Mouse (Mus musculus) erythroid progenitor cell, adult 5-6 weeks (primary cell): Measurements from ENCODE around the gene Iqcn. TPM values are rescaled to one million over a fixed set of nuclear protein-coding genes. Genes with fewer than 3 reads are reported as not detected.

Source experiments
- ATAC-seq: replicated peaks from 2 replicates; pipeline ENCODE4 v1.8.0; 2016; ENCODE audit warnings: moderate number of reproducible peaks, mild to moderate bottlenecking, moderate TSS enrichment, inconsistent platforms; ENCODE audit not compliant: poor library complexity, low FRiP score, severe bottlenecking
- total RNA-seq, 2 experiments: library from RNA; stranded (forward) in 1 of 2; stranded (reverse) in 1 of 2; fragments of 150-400 nt in 1 of 2; fragments of 186-747, 209-891 nt in 1 of 2; gene quantifications; 2 replicates each; pipeline versions ENCODE4 v1.2.3 to v1.2.4; 2015 to 2017; ENCODE audit warnings: low replicate concordance in 2 of 2

Iqcn gene
- total RNA-seq (2015; ENCODE audit: low replicate concordance), result not detected in 2 replicates
- not detected in 2 replicates for total RNA-seq (2017; ENCODE audit: low replicate concordance)

GRCm38 (mm10) chr8:70703287-70703686 lies at the start of gene Iqcn:
Gene Iqcn, plus strand, starts transcription at chr8:70703457.
- ATAC-seq, result no peak

- no peak for ATAC-seq
Observed at GRCm38 (mm10) chr8:70654121-70654520, 49.1 kb upstream of the Iqcn start.

DNA sequence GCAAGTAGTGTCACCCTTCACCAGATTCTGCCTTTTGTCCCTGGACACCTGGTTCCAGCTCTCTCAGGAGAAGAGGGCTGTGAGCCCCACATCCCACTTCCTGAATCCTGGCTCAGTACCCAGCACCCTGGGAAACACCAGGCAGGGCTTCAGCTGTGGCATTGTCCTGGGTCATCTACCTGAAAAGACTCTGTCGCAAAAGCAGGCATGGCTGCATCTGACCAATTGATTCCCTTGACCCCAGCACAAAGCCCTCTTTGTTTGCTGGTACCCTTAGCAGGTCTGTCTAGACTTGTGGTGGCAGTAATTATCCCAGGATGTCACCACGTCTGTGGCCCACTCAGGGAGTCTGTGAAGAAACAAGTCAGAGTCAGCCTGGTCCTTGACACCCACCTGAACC lies 47.8 kb upstream of the Iqcn start:
- ATAC-seq, result no peak

GRCm38 (mm10) chr8:70656193-70656790 lies 47.0 kb upstream of the Iqcn start:
- no peak for ATAC-seq

GRCm38 (mm10) chr8:70657214-70657613 lies 46.0 kb upstream of the Iqcn start:
- ATAC-seq, result no peak

- ATAC-seq, result no peak
Observed at GRCm38 (mm10) chr8:70657739-70658138, 45.5 kb upstream of the Iqcn start.

DNA sequence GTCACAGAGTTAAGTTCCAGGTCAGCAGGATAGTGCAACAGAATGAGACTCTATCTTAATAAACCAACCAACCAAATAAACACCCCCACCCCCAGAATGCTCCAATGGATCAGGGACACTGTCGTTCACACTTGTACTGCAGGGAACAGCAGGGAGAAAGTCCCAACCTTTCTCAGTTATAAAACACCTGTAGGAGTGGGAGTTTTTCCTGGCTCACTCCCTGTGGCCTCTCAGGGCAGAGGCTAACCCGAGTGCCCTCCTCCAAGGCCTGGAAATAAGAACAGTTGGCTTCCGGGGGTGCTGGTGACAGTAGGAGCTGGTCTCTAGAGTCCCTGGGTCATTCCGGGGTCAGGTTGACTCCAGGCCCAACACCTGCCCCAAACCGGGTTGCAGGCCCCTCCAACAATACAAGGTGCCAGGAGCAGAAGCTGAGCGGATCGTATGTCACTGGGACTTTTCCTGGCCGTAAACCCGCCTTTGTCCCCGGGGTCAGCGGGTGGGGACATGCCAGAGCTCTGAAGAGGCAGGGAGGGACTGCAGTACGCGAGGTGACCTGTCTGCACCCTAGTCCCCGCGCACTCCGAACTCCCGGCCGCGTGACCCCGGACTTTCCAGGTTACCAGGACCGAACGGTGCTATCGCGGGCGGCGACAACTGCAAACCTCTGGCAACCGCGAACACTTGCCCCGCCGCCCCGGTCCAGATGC lies 44.2 kb upstream of the Iqcn start:
- ATAC-seq, result peak; percentile 60

- ATAC-seq, result peak; percentile 71
Observed at GRCm38 (mm10) chr8:70659604-70660272, 43.5 kb upstream of the Iqcn start.

GRCm38 (mm10) chr8:70660273-70660725 lies 43.0 kb upstream of the Iqcn start, which contains the start of gene Pgpep1:
Gene Pgpep1, minus strand, starts transcription at chr8:70660388.
- no peak for ATAC-seq

DNA sequence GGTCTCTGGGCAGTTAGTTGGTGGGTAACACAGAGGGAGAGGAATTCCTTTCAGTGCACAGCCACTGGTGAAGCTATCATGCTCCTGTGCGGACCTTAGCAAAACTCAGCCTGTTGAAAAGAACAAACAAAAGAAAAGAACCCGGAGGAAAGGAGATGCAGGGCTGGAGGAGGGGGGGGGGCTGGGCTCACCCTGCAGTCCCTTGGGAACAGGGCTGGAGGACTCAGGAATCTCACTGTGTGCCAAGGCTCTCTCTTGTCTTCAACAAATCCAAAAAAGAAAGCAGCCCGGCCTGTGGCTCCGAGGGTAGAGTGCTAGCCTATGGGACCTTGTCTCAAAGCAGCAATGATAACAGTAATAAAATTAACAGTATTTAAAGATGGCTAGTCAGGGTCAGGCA lies 39.6 kb upstream of the Iqcn start:
- no peak for ATAC-seq

DNA sequence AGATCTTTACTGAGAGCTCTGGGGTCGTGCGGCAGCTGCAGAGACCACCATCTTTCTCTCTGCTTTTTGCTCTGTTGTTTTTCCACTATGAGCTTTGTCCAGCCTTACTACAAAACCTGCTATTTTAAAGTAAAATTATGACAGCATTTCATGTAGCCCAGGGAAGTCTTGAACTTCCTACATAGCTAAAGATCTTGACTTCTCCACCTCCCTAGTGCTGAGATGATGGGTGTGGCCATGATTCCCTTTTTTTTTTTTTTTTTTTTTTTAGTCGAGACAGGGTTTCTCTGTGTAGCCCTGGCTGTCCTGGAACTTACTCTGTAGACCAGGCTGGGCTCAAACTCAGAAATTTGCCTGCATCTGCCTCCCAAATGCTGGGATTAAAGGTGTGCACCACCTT lies 38.6 kb upstream of the Iqcn start:
- ATAC-seq, result no peak

DNA sequence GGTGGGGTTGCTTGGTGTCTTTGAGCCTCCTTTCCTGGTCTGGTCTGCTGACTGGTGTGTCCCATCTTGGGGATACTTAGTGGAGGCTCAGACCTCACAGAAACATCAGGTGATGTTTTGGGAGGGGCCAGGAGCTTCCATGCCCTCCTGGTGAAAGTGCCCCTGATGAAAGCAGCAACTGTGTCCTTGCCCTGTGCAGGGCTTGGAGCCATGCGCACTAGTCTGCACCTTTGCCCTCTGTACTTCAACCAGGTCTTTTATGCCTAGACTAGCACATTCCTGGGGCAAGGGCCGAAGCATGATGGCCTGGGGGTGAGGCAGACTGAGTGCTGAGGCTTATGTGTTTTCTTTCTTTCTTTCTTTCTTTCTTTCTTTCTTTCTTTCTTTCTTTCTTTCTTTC lies 37.7 kb upstream of the Iqcn start:
- no peak for ATAC-seq

DNA sequence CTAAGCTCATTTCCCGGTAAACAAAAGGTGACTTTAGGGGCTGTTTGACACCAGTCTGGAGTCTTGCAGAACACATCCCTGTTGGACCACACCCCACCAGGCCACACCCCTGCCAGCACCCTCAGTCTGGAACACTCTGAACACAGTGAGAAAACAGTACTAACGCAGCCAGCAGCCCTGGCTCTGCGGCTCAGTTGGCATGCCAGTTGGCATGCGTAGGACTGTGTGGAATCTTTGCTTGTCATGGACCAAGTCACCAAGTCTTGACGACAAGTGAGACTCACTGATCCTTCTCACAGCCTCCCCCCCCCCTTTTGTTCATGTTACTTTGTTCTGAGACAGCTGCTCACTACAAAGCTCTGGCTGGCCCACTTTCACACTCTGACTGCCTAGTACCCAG lies 36.2 kb upstream of the Iqcn start:
- ATAC-seq, result peak; percentile 76

DNA sequence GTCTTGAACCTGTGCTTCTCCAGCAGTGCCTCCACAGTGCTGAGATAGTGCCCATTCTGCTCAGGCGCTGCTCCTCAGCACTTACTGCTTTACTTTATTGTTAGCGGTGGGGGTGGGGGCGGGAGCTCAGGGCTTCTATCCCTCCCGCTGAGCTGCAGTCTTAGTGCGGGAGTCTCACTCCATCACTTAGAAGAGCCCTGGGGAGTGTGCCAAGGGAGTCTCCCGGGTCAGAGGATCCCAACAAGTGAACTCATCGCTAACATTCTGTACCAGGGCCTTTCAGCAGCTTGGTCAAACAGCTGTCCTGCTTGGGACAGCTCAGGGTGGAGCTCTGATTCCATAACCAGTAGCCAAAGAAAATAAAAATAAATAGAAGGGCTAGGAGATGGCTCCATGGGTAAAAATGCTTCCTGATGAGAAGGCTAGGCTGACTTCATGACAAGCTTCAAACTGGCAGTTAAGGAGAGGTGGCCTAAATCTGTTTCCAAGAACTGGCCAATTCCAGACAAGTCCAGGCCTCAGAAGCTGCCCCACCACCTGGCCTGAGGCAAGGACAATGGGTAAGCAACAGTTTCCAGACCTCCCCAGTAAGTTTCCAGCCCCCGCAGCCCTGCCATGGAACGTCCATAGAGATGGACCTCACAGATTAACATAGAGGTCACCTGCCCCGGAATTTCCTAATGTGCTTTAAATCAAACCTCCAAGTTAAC lies 31.5 kb upstream of the Iqcn start:
- ATAC-seq, result no peak

DNA sequence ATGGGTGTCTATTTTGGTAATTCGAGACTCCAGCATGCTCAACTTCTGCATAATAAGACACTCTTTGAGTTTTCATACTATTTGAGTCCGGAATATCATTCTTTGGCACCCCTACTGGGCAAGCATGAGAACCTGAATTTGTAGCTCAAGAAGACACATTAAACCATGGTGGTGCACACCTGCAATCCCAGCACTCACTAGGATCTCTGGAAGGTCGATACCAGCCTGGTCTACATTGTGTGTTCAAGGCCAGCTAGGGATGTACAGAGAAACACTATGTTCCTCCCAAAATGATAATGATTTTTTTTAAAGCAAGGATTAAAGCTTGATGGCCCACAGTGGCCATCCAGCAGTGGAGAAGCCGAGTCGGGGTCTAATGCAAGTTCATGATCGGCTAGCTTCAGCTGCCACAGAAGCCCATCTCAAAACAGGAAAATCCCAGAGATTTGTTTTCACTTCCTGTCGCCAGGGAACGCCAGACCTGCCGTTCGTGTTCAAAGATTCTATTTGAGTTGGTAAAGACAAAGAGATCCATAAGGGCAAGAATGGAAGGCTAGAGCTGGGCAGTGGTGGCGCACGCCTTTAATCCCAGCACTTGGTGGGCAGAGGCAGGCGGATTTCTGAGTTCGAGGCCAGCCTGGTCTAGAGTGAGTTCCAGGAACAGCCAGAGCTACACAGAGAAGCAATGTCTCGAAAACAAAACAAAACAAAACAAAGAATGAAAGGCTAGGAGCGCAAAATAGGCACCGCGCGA lies 30.8 kb upstream of the Iqcn start:
- no peak for ATAC-seq

DNA sequence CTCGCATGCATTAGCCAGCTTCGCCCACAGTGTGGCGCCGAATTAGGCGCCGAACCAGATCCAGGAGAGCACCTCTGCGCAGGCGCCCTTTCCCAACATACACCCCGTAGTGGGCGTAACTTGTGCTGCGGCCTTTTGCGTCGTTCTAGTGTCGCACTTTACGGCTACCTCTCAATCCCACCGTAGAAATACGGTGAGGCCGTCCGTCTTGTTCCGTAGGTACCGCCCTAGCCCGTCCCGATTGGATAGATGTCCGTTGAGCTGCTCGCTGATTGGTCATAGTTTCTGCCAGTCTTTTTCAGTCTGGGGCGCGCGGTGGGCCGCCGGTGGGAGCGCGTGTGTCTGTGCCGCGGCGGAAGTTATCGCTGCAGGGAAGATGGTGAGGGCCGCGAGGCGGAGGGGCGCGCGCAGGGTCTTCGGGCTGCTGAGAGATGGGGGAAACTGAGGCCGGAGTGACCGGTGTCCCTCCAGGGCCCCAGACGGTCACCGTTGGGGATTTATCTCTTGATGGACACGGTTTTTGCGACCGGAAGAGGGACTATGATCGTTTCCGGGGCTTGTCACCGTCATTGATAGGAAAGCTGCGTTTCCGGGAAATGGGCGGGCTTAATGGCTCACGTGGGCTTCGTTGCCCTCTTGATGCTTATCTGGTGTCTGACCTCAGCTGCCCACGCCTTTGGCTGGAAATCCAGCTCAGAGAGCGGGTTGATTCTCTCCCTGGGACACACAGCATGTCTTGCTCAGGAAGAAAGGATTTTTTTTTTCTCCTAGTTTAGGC lies 30.0 kb upstream of the Iqcn start, which contains the start of gene Lsm4:
TSS of gene Lsm4 (plus strand) at position 170 of the 778 bp plus-strand sequence.
- peak; percentile 85 for ATAC-seq

GRCm38 (mm10) chr8:70674109-70674508 lies 29.1 kb upstream of the Iqcn start:
- ATAC-seq, result no peak

DNA sequence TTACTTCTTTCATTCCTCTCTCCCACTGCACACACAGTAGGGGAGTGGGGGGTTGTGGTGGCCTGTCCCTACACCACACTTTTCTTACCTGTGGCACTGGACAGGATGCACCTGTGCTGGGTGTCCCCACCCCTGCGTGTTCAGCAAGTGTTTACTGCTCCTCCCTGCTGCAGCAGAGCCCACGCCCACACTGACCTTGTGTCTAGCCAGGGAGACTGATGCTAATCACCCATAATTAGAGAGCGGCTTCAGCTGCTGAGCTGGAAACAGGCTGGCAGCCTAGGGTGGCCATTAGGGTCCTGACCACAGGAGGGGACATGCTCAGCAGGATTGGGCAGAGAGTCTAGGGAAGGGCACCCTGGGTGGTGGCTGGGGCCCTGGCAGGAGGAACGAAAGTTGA lies 28.5 kb upstream of the Iqcn start:
- ATAC-seq, result peak; percentile 48

GRCm38 (mm10) chr8:70675336-70675735 lies 27.9 kb upstream of the Iqcn start:
- no peak for ATAC-seq
